Mouse (Mus musculus): Measurements from ENCODE around the gene Atg16l1. TPM values are rescaled to one million over a fixed set of nuclear protein-coding genes. Genes with fewer than 3 reads are reported as not detected.

Atg16l1 gene
- total RNA-seq (2021), result 10 to 100 TPM; 69.1 to 69.5 TPM
- long read RNA-seq, experiment 1, transcript Atg16l1-203 (19 exons, 3,102 nt), result major isoform, 77 of 146 reads
- long read RNA-seq, experiment 1, transcript Atg16l1-201 (18 exons, 3,130 nt), result minor isoform, 11 of 146 reads
- long read RNA-seq, experiment 1, transcript Atg16l1-211 (18 exons, 3,344 nt), result minor isoform, 10 of 146 reads
- long read RNA-seq, experiment 1, partial matches to known transcripts, result 12 of 146 reads
- long read RNA-seq, experiment 1, other reads (novel, unspliced or antisense), result 33 of 146 reads
- long read RNA-seq, experiment 2, transcript Atg16l1-203 (19 exons, 3,102 nt), result major isoform, 42 of 104 reads
- long read RNA-seq, experiment 2, transcript Atg16l1-211 (18 exons, 3,344 nt), result minor isoform, 7 of 104 reads
- long read RNA-seq, experiment 2, partial matches to known transcripts, result 17 of 104 reads
- long read RNA-seq, experiment 2, other reads (novel, unspliced or antisense), result 31 of 104 reads

GRCm38 (mm10) chr1:87755641-87756470 lies at the start of gene Atg16l1:
Atg16l1 (plus strand) TSS chr1:87755870.
- H3K4me3 ChIP-seq, result peak within 1 kb of the TSS; percentile 80
- peak; percentile 96 to 97 for DNase-seq (ENCODE audit: extremely low spot score in 1 of 2, low spot score in 2 of 2)
- H3K27ac ChIP-seq, result peak within 1 kb of the TSS; percentile 95
- TF ChIP-seq CTCF (IDR thresholded peaks at IDR 0.05), result peak; percentile 56
- intact Hi-C loops (cut with DNase I), result loop anchor here (5.0 to 10.0 kb wide), 3 partner anchors 281 to 541 kb away; partner anchors contain the start of genes Eif4e2 and Snorc

- DNase-seq (ENCODE audit: extremely low spot score in 1 of 2, low spot score in 2 of 2), result no peak
- H3K4me3 ChIP-seq, result no peak overlapping the region
- H3K27ac ChIP-seq, result peak overlapping the region; percentile 24; the same call in 1 of the 2 replicates
- intact Hi-C loops (cut with DNase I), result no loop called here
- no peak for TF ChIP-seq CTCF (IDR thresholded peaks at IDR 0.05)
These were observed 49.3 kb upstream of the Atg16l1 start for GRCm38 (mm10) chr1:87706361-87706760.

- H3K27ac ChIP-seq, result peak overlapping the region; percentile 91
- no peak for TF ChIP-seq CTCF (IDR thresholded peaks at IDR 0.05)
- no peak overlapping the region for H3K4me3 ChIP-seq
- DNase-seq (ENCODE audit: extremely low spot score in 1 of 2, low spot score in 2 of 2), result peak in 1 of 2 experiments; percentile 62
- intact Hi-C loops (cut with DNase I), result loop anchor here (2.0 kb wide), 2 partner anchors 24 to 28 kb away; no protein-coding TSS in a partner anchor
These were observed 46.6 kb upstream of the Atg16l1 start for GRCm38 (mm10) chr1:87709020-87709419.

- Histone ChIP-seq H3K27ac (peak overlapping the region; percentile 91), H3K4me3 (no peak overlapping the region)
- no peak for DNase-seq (ENCODE audit: extremely low spot score in 1 of 2, low spot score in 2 of 2)
- TF ChIP-seq CTCF (IDR thresholded peaks at IDR 0.05), result no peak
- intact Hi-C loops (cut with DNase I), result loop anchor here (2.0 kb wide), 2 partner anchors 23 to 29 kb away; no protein-coding TSS in a partner anchor
These were observed 45.9 kb upstream of the Atg16l1 start for GRCm38 (mm10) chr1:87709661-87710270.

- Histone ChIP-seq H3K4me3 (no peak overlapping the region), H3K27ac (peak overlapping the region; percentile 18; the same call in 1 of the 2 replicates)
- TF ChIP-seq CTCF (IDR thresholded peaks at IDR 0.05), result no peak
- intact Hi-C loops (cut with DNase I), result no loop called here
- DNase-seq (ENCODE audit: extremely low spot score in 1 of 2, low spot score in 2 of 2), result no peak
These were observed 43.6 kb upstream of the Atg16l1 start for GRCm38 (mm10) chr1:87711938-87712613.

- TF ChIP-seq CTCF (IDR thresholded peaks at IDR 0.05), result no peak
- no peak overlapping the region for H3K4me3 ChIP-seq
- intact Hi-C loops (cut with DNase I), result no loop called here
- no peak for DNase-seq (ENCODE audit: extremely low spot score in 1 of 2, low spot score in 2 of 2)
- H3K27ac ChIP-seq, result no peak overlapping the region
These were observed 43.1 kb upstream of the Atg16l1 start for GRCm38 (mm10) chr1:87712614-87712971.

- peak; percentile 66 for TF ChIP-seq CTCF (IDR thresholded peaks at IDR 0.05)
These were observed 34.3 kb upstream of the Atg16l1 start for GRCm38 (mm10) chr1:87721382-87721781.

GRCm38 (mm10) chr1:87722081-87722480 lies 33.6 kb upstream of the Atg16l1 start:
- intact Hi-C loops (cut with DNase I), result loop anchor here (5.0 to 10.0 kb wide), 7 partner anchors 40 to 1867 kb away; no protein-coding TSS in a partner anchor
- Histone ChIP-seq H3K4me3 (no peak overlapping the region), H3K27ac (peak overlapping the region; percentile 24; the same call in 1 of the 2 replicates)
- TF ChIP-seq CTCF (IDR thresholded peaks at IDR 0.05), result no peak
- DNase-seq (ENCODE audit: extremely low spot score in 1 of 2, low spot score in 2 of 2), result no peak

More at GRCm38 (mm10) chr1:87721382-87721781, 34.3 kb upstream of the Atg16l1 start:
- Histone ChIP-seq H3K27ac (peak overlapping the region; percentile 83), H3K4me3 (no peak overlapping the region)
- peak; percentile 44 to 72 for DNase-seq (ENCODE audit: extremely low spot score in 1 of 2, low spot score in 2 of 2)
- intact Hi-C loops (cut with DNase I), result loop anchor here (2.0 to 10.0 kb wide), 8 partner anchors 39 to 1867 kb away; partner anchors contain the start of gene Neu2

GRCm38 (mm10) chr1:87723351-87723750 lies 32.3 kb upstream of the Atg16l1 start:
- TF ChIP-seq CTCF (IDR thresholded peaks at IDR 0.05), result no peak
- intact Hi-C loops (cut with DNase I), result loop anchor here (5.0 to 10.0 kb wide), 7 partner anchors 41 to 1869 kb away; no protein-coding TSS in a partner anchor

GRCm38 (mm10) chr1:87729070-87729469 lies 26.6 kb upstream of the Atg16l1 start:
- intact Hi-C loops (cut with DNase I), result loop anchor here (10.0 kb wide), 1 partner anchor 1874 kb away; no protein-coding TSS in a partner anchor
- H3K4me3 ChIP-seq, result no peak overlapping the region
- H3K27ac ChIP-seq, result no peak overlapping the region
- DNase-seq (ENCODE audit: extremely low spot score in 1 of 2, low spot score in 2 of 2), result no peak
- no peak for TF ChIP-seq CTCF (IDR thresholded peaks at IDR 0.05)

More at GRCm38 (mm10) chr1:87723351-87723750, 32.3 kb upstream of the Atg16l1 start:
- Histone ChIP-seq H3K4me3 (no peak overlapping the region), H3K27ac (no peak overlapping the region)
- DNase-seq (ENCODE audit: extremely low spot score in 1 of 2, low spot score in 2 of 2), result no peak
